Mouse (Mus musculus) bone marrow macrophage, adult 2 months (primary cell): ENCODE results near the gene Prkca. TPM values are rescaled to one million over a fixed set of nuclear protein-coding genes. Genes with fewer than 3 reads are reported as not detected.

Source experiments
- H3K27ac ChIP-seq: 2 replicates; pipeline ENCODE4 v1.5.1; 2012; ENCODE audit warnings: low read depth, low read length; ENCODE audit not compliant: insufficient read depth
- H3K4me1 ChIP-seq: 2 replicates; pipeline ENCODE4 v1.6.1; 2012; ENCODE audit warnings: low read length; ENCODE audit not compliant: control insufficient read depth, insufficient read depth
- H3K4me3 ChIP-seq: 2 replicates; pipeline ENCODE4 v1.5.1; 2012; ENCODE audit warnings: mild to moderate bottlenecking, low read length, moderate library complexity; ENCODE audit not compliant: insufficient read depth
- CTCF ChIP-seq: IDR thresholded peaks from 2 replicates; pipeline ENCODE4 v1.5.1; 2012; ENCODE audit warnings: low read depth, mild to moderate bottlenecking, low read length, moderate library complexity
- POLR2A ChIP-seq: IDR thresholded peaks from 2 replicates; pipeline ENCODE4 v1.6.1; 2012; ENCODE audit warnings: mild to moderate bottlenecking, low read depth, low read length, borderline replicate concordance
- polyA plus RNA-seq: library from polyadenylated mRNA; stranded (reverse); fragments of >200 nt; gene quantifications from 2 replicates; pipeline ENCODE4 v1.2.4, GENCODE M21; 2012; ENCODE audit not compliant: missing spikeins, insufficient read depth, insufficient read length

The Prkca gene
- polyA plus RNA-seq, 1 experiment: 1.0 TPM

DNA sequence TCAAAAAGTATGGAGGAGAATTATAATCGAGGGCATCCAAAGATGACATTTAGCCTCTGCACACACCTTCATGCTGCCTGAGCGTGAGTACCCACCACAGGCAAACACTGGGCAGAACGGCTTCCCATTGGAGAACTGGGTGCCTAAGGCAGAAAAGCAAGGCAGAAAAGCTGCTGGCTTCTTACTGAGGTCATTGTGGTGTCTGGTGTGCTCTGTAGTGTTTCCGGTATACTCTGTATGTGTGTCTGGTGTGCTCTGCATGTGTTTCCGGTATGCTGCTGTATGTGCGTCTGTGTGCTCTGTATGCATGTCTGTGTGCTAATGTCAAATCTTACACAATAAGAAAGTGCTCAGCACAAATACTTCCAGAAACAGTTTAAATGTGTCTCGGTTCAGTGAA is 127.7 kb downstream of the Prkca start:
- no peak overlapping the region for H3K27ac ChIP-seq
- H3K4me3 ChIP-seq: no peak overlapping the region
- H3K4me1 ChIP-seq: no peaks in the 10 kb centered on the region

GRCm38 (mm10) chr11:108215466-108215865 is 128.3 kb downstream of the Prkca start:
- TF ChIP-seq CTCF (no peak), POLR2A (no peak)
- H3K27ac ChIP-seq: no peak overlapping the region
- H3K4me3 ChIP-seq: no peak overlapping the region
- no peaks in the 10 kb centered on the region for H3K4me1 ChIP-seq

More for the DNA sequence above, 127.7 kb downstream of the Prkca start:
- TF ChIP-seq POLR2A (no peak), CTCF (no peak)

- Histone ChIP-seq H3K4me3 (no peak overlapping the region), H3K4me1 (no peaks in the 10 kb centered on the region), H3K27ac (no peak overlapping the region)
- TF ChIP-seq CTCF: no peak
- TF ChIP-seq POLR2A: no peak
Measured at GRCm38 (mm10) chr11:108214521-108215223, 129.1 kb downstream of the Prkca start.

- TF ChIP-seq POLR2A (no peak), CTCF (no peak)
- Histone ChIP-seq H3K4me1 (no peaks in the 10 kb centered on the region), H3K27ac (no peak overlapping the region), H3K4me3 (no peak overlapping the region)
Measured at GRCm38 (mm10) chr11:108213783-108214182, 129.9 kb downstream of the Prkca start.

- Histone ChIP-seq H3K4me3 (no peak overlapping the region), H3K4me1 (no peaks in the 10 kb centered on the region), H3K27ac (no peak overlapping the region)
- TF ChIP-seq POLR2A (no peak), CTCF (no peak)
Measured at GRCm38 (mm10) chr11:108212638-108213037, 131.1 kb downstream of the Prkca start.

GRCm38 (mm10) chr11:108212030-108212429 is 131.7 kb downstream of the Prkca start:
- Histone ChIP-seq H3K27ac (no peak overlapping the region), H3K4me1 (no peaks in the 10 kb centered on the region), H3K4me3 (no peak overlapping the region)
- TF ChIP-seq CTCF (no peak), POLR2A (no peak)

DNA sequence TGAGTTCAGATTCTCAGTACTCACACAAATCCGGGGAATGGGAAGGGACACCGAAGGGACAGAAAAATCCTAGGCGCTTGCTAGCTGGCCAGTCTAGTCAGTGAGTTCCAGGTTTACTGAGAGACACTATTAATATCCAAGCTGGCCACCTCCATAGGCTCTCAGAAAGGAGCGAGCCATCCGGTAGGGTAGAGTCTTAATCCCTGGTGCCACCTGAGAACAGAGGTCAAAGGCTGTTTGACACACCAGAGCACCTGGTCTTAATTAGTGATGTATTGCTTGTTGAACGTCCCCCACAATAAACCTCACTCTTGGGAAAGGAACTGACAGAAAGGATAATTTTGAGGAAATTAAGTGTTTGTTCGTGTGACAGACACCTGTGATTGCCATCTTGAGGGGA is 133.0 kb downstream of the Prkca start:
- TF ChIP-seq POLR2A: no peak
- TF ChIP-seq CTCF: no peak
- Histone ChIP-seq H3K4me1 (no peaks in the 10 kb centered on the region), H3K4me3 (no peak overlapping the region), H3K27ac (no peak overlapping the region)

- TF ChIP-seq POLR2A (no peak), CTCF (no peak)
- Histone ChIP-seq H3K4me1 (no peaks in the 10 kb centered on the region), H3K27ac (no peak overlapping the region), H3K4me3 (no peak overlapping the region)
Measured at GRCm38 (mm10) chr11:108206602-108207001, 137.1 kb downstream of the Prkca start.

DNA sequence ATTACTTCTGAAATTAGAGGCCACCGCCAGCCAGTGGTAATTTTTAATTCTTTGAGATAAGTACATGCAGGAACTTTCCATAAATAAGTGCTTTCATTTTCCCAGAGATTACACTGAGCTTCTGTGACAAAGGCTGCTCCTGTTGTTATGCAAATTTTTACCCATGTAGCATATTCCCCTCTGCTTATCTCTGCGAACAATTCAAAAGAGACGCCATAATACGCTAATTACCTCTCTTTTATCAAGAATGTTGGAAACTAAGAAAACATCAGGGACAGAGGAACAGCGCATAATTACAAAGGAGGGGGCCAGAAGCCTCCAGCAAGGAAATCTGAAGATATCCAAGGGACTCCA is 138.9 kb downstream of the Prkca start:
- TF ChIP-seq CTCF: no peak
- TF ChIP-seq POLR2A: no peak
- no peak overlapping the region for H3K4me3 ChIP-seq
- no peak overlapping the region for H3K27ac ChIP-seq
- H3K4me1 ChIP-seq: no peaks in the 10 kb centered on the region

DNA sequence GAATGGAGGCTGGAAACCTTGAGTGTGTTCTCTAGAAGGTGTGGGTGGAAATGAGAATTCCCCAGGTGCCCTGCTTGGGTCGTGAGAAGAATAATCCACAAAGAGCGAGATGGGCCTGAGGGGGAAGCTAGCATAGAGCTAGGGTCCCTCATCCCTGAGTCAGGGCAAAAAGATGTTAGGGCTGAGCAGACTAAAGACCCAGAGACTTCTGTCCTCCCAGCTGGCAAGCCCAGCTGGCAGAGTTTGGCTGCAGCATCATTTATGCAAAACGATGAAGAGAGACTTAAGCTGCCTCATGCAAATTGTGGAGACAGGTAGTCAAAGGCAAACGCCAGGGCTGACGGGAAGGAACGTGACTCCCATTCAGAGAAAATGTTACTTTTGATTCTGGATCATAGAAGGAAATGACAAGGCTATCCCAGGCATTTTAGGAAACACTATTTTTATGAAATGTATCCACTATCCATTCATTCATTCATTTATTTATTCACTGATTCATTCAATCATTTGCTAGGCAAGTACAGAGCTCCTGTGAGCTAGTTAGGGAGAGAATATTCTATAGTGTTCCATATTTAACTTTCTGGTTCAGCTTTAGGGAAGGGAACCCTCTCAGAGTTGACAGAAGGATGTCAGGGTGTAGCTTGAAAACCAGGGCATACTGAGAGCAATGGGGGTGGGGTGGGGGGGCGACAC is 139.4 kb downstream of the Prkca start:
- TF ChIP-seq POLR2A: no peak
- no peak for TF ChIP-seq CTCF
- no peaks in the 10 kb centered on the region for H3K4me1 ChIP-seq
- no peak overlapping the region for H3K4me3 ChIP-seq
- no peak overlapping the region for H3K27ac ChIP-seq

DNA sequence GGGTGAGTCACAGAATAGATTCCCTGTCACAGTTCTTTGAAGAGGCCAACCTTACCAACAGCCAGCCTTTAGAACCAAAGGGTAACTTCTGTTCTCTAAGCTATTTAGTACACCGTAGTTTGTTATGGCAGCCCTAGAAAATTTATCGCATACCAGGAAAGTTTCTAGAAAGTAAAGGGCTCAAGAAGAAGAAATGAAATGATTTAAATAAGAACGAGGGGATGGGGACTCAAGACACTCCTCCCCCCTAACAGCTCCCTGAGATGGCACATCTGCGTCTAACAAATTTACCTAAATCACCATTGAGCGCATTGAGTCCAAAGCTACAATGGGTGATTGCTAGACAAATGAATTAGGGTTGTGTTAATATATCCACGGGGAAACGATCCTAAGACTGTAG is 140.9 kb downstream of the Prkca start:
- no peak for TF ChIP-seq POLR2A
- TF ChIP-seq CTCF: no peak
- Histone ChIP-seq H3K27ac (no peak overlapping the region), H3K4me3 (no peak overlapping the region), H3K4me1 (no peaks in the 10 kb centered on the region)
